Mouse (Mus musculus): ENCODE measurements around the gene Cst11. TPM values are rescaled to one million over a fixed set of nuclear protein-coding genes. Genes with fewer than 3 reads are reported as not detected.

Cst11 gene
- total RNA-seq, 1 experiment from 2014 or later: not detected

Other genes with a start within 250 kb of the Cst11 start
- gene Nxt1, start 98.9 kb downstream of the Cst11 start, total RNA-seq (2021): 22.6 and 25.7 TPM in 2 replicates
- 28.8 and 36.0 TPM in 2 replicates for gene Gzf1, start 90.5 kb downstream of the Cst11 start, total RNA-seq (2021)
- gene Napb, start 39.0 kb downstream of the Cst11 start, total RNA-seq (2021): 6.6 and 8.7 TPM in 2 replicates
- gene Cstl1, start 21.1 kb downstream of the Cst11 start, total RNA-seq (2021): 0.52 TPM in 1 of 2 replicates, not detected in the other
- gene 8030411F24Rik, start 10.5 kb upstream of the Cst11 start, total RNA-seq (2021): not detected in 2 replicates
- not detected in 2 replicates for gene Cst12, start 17.9 kb upstream of the Cst11 start, total RNA-seq (2021)
- gene Cst8, start 27.3 kb upstream of the Cst11 start, total RNA-seq (2021): 172 and 207 TPM in 2 replicates
- gene Cst13, start 48.6 kb upstream of the Cst11 start, total RNA-seq (2021): 0.58 TPM in 1 of 2 replicates, not detected in the other
- not detected in 2 replicates for gene Cst9, start 63.6 kb upstream of the Cst11 start, total RNA-seq (2021)
- gene 9230104L09Rik, start 93.5 kb upstream of the Cst11 start, total RNA-seq (2021): 1.2 TPM in 1 of 2 replicates, not detected in the other
- 728 and 742 TPM in 2 replicates for gene Cst3, start 104.2 kb upstream of the Cst11 start, total RNA-seq (2021)
- not detected in 2 replicates for gene Gm1330, start 231.8 kb upstream of the Cst11 start, total RNA-seq (2021)
- gene Gm10750, start 245.7 kb upstream of the Cst11 start, total RNA-seq (2021): not detected in 2 replicates